Mouse (Mus musculus): Measurements from ENCODE around the gene Dync2h1.

GRCm38 (mm10) chr9:6969171-6969570 is 215.1 kb downstream of the Dync2h1 start:
- TF ChIP-seq CTCF (IDR thresholded peaks at IDR 0.05; ENCODE audit: insufficient read depth, low read depth, low read length), result no peak
- TF ChIP-seq POLR2A (IDR thresholded peaks at IDR 0.05; ENCODE audit: insufficient read depth, low read depth, low read length), result no peak
